Mouse (Mus musculus) embryonic facial prominence, embryonic 13.5 days (tissue): ENCODE results near the gene Nanos2. TPM values are rescaled to one million over a fixed set of nuclear protein-coding genes. Genes with fewer than 3 reads are reported as not detected.

Source experiments
- ATAC-seq: fragments of 200-750 bp; cut with Nextera tagmentation; 2 replicates; pipeline ENCODE4 v1.8.0; 2017; ENCODE audit warnings: low read depth; ENCODE audit not compliant: insufficient number of reproducible peaks, insufficient read depth, low FRiP score, low TSS enrichment
- H3K27ac ChIP-seq: fragments of 300-500 bp; sonication (generic); 2 replicates; pipeline ENCODE4 v1.5.1; 2015; ENCODE audit warnings: moderate library complexity, mild to moderate bottlenecking, inconsistent platforms
- H3K27me3 ChIP-seq: fragments of 300-500 bp; sonication (generic); 2 replicates; pipeline ENCODE4 v1.6.1; 2015; ENCODE audit warnings: mild to moderate bottlenecking, inconsistent platforms
- H3K36me3 ChIP-seq: fragments of 300-500 bp; sonication (generic); 2 replicates; pipeline ENCODE4 v1.6.1; 2015; ENCODE audit warnings: mild to moderate bottlenecking, inconsistent platforms
- H3K4me1 ChIP-seq: fragments of 300-500 bp; sonication (generic); 2 replicates; pipeline ENCODE4 v1.6.1; 2015; ENCODE audit warnings: inconsistent platforms
- H3K4me2 ChIP-seq: fragments of 300-500 bp; sonication (generic); 2 replicates; pipeline ENCODE4 v1.6.1; 2015; ENCODE audit warnings: moderate library complexity, mild to moderate bottlenecking, inconsistent platforms
- H3K4me3 ChIP-seq: fragments of 300-500 bp; sonication (generic); 2 replicates; pipeline ENCODE4 v1.5.1; 2015; ENCODE audit warnings: mild to moderate bottlenecking, inconsistent platforms
- H3K9ac ChIP-seq: fragments of 300-500 bp; sonication (generic); 2 replicates; pipeline ENCODE4 v1.6.1; 2015; ENCODE audit warnings: mild to moderate bottlenecking, inconsistent platforms
- H3K9me3 ChIP-seq: fragments of 300-500 bp; sonication (generic); 2 replicates; pipeline ENCODE4 v1.6.1; 2016; ENCODE audit warnings: inconsistent platforms
- WGBS: fragments of 180-500 bp; shearing (Covaris S2); methylation state at CpG from one replicate; pipeline ENCODE4 v1.1.7; 2015; ENCODE audit warnings: mixed read lengths; 5-methylcytosine and 5-hydroxymethylcytosine counted together
- polyA plus RNA-seq: library from polyadenylated mRNA; unstranded; fragments of >200 nt; fragmentation: Nextera tagmentation; extraction: Ambion mirVana; gene quantifications from 2 replicates; pipeline ENCODE4 v1.2.1, GENCODE M21; 2015

Nanos2 gene
- polyA plus RNA-seq, 1 experiment from 2014 or later: not detected

- Histone ChIP-seq H3K9ac (peak overlapping the region; percentile 97), H3K9me3 (no peaks in the 10 kb centered on the region), H3K4me2 (peak overlapping the region; percentile 99), H3K27ac (no peak overlapping the region), H3K27me3 (no peaks in the 10 kb centered on the region), H3K4me1 (peaks cover 49% of the 10 kb centered on the region), H3K4me3 (peak overlapping the region; percentile 88), H3K36me3 (peaks cover 32% of the 10 kb centered on the region)
- no peak for ATAC-seq
- WGBS: 79% methylated on average over 34 of the region's 34 CpGs
Measured at GRCm38 (mm10) chr7:19005417-19006121, 18.4 kb downstream of the Nanos2 start.

- Histone ChIP-seq H3K4me2 (peak overlapping the region; percentile 99), H3K4me1 (peaks cover 44% of the 10 kb centered on the region), H3K27ac (no peak overlapping the region), H3K27me3 (no peaks in the 10 kb centered on the region), H3K9ac (no peak overlapping the region), H3K4me3 (peak overlapping the region; percentile 88), H3K36me3 (peaks cover 30% of the 10 kb centered on the region), H3K9me3 (no peaks in the 10 kb centered on the region)
- no peak for ATAC-seq
- WGBS: 7% methylated on average over 12 of the region's 12 CpGs
Measured at GRCm38 (mm10) chr7:19006476-19006875, 19.3 kb downstream of the Nanos2 start.

- H3K27ac ChIP-seq: no peak overlapping the region
- peaks cover 30% of the 10 kb centered on the region for H3K36me3 ChIP-seq
- H3K4me3 ChIP-seq: no peak overlapping the region; the same call in 1 of the 2 replicates
- ATAC-seq: no peak
- no peak overlapping the region for H3K9ac ChIP-seq
- H3K4me2 ChIP-seq: peak overlapping the region; percentile 99; the same call in 1 of the 2 replicates
- WGBS: 82% methylated on average over 13 of the region's 13 CpGs
- no peaks in the 10 kb centered on the region for H3K27me3 ChIP-seq
- no peaks in the 10 kb centered on the region for H3K9me3 ChIP-seq
- peaks cover 44% of the 10 kb centered on the region for H3K4me1 ChIP-seq
Measured at GRCm38 (mm10) chr7:19007026-19007977, 20.1 kb downstream of the Nanos2 start.

DNA sequence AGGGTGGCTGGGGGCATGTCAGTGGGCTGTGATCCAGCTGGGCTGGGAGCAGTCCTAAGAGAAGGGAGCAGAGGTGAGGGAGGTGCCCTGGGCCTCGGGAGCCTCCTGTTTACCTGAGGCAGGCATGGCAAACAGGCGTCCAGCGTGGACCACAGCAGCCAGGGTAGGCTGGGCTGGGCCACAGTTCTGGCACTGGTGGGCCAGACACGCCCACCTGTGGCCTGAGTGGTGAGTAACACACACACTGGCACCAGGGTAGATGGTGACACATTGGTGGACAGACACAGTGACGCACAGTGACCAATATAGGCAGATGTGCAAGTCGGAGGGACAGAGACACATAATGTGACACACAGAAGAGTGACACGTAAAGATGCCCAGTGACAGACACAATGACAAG, 23.4 kb downstream of the Nanos2 start:
- 72% methylated on average over 7 of the region's 7 CpGs for WGBS
- H3K27ac ChIP-seq: no peak overlapping the region
- peaks cover 32% of the 10 kb centered on the region for H3K4me1 ChIP-seq
- no peak for ATAC-seq
- no peak overlapping the region for H3K4me3 ChIP-seq
- H3K27me3 ChIP-seq: no peaks in the 10 kb centered on the region
- H3K9ac ChIP-seq: no peak overlapping the region
- H3K4me2 ChIP-seq: no peak overlapping the region
- peaks cover 23% of the 10 kb centered on the region for H3K36me3 ChIP-seq
- H3K9me3 ChIP-seq: no peaks in the 10 kb centered on the region

- Histone ChIP-seq H3K27ac (peak overlapping the region; percentile 73), H3K27me3 (no peaks in the 10 kb centered on the region), H3K4me2 (peak overlapping the region; percentile 69), H3K9ac (peak overlapping the region; percentile 75), H3K36me3 (peaks cover 11% of the 10 kb centered on the region), H3K4me1 (peaks cover 18% of the 10 kb centered on the region), H3K4me3 (peak overlapping the region; percentile 43), H3K9me3 (no peaks in the 10 kb centered on the region)
- 1% methylated on average over 31 of the region's 31 CpGs for WGBS
- peak; percentile 2; the same call in 1 of the 2 replicates for ATAC-seq
Measured at GRCm38 (mm10) chr7:19012025-19012621, 24.9 kb downstream of the Nanos2 start.

GRCm38 (mm10) chr7:19012882-19013281, 25.7 kb downstream of the Nanos2 start:
- ATAC-seq: no peak
- Histone ChIP-seq H3K9me3 (no peaks in the 10 kb centered on the region), H3K4me3 (no peak overlapping the region), H3K4me1 (peaks cover 12% of the 10 kb centered on the region; the same call in 1 of the 2 replicates), H3K36me3 (peaks cover 3% of the 10 kb centered on the region; the same call in 1 of the 2 replicates), H3K9ac (no peak overlapping the region; the same call in 1 of the 2 replicates), H3K4me2 (peak overlapping the region; percentile 69; the same call in 1 of the 2 replicates), H3K27me3 (no peaks in the 10 kb centered on the region), H3K27ac (0 out of 2 replicates have a peak overlapping the region, but pooled peaks have one; percentile 73)
- 55% methylated on average over 2 of the region's 2 CpGs for WGBS

GRCm38 (mm10) chr7:19014452-19014851, 27.3 kb downstream of the Nanos2 start:
- WGBS: 70% methylated on average over 15 of the region's 15 CpGs
- no peaks in the 10 kb centered on the region for H3K9me3 ChIP-seq
- no peak overlapping the region for H3K4me3 ChIP-seq
- H3K27me3 ChIP-seq: no peaks in the 10 kb centered on the region
- ATAC-seq: no peak
- H3K27ac ChIP-seq: no peak overlapping the region
- H3K4me1 ChIP-seq: peaks cover 12% of the 10 kb centered on the region; the same call in 1 of the 2 replicates
- no peak overlapping the region for H3K4me2 ChIP-seq
- H3K9ac ChIP-seq: no peak overlapping the region
- H3K36me3 ChIP-seq: no peaks in the 10 kb centered on the region

DNA sequence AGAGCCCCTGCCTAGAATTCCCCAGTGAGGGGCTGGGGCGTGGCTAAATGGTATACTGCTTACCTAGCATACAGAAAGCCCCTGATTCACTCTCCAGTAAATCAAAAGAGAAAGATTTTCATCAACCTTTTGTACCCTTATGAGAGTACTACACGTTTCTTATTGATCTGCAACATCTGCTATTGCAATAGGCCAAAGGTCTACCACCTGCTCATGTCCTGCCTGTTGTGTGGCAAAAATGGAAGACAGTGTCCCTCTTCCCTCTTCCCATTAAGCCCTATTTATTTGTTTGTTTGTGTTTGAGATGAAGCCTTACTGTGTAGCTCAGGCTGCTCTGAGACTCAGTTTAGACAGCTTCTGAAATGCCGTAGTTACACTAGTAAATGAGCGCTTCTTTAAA, 28.8 kb downstream of the Nanos2 start:
- no peak for ATAC-seq
- Histone ChIP-seq H3K27ac (no peak overlapping the region), H3K9ac (no peak overlapping the region), H3K4me2 (no peak overlapping the region), H3K4me1 (peaks cover 12% of the 10 kb centered on the region; the same call in 1 of the 2 replicates), H3K36me3 (no peaks in the 10 kb centered on the region), H3K9me3 (no peaks in the 10 kb centered on the region), H3K27me3 (peaks cover 16% of the 10 kb centered on the region), H3K4me3 (no peak overlapping the region)
- WGBS: 88% methylated on average over 4 of the region's 4 CpGs

- 89% methylated on average over 7 of the region's 7 CpGs for WGBS
- H3K36me3 ChIP-seq: no peaks in the 10 kb centered on the region
Measured at GRCm38 (mm10) chr7:19017909-19018308, 30.7 kb downstream of the Nanos2 start.

DNA sequence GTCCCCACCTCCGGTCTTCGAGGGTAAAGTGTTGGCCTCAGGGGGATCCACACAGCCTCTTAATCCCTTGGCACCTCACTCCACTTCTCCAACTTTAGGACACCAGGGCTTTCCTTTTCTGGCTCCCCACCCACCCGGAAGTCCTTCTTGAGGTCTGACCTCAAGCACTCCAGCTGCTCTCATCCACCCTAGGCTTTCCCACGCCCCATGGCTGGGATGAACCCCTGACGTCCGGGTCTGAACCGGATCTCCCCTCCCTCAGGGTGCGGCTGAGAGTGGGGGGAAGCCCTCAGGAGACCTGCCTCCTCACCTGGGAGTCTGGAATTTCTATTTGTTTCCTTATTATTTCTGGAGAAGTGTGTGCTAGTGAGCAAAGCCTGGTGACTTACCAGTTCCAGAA, 33.8 kb downstream of the Nanos2 start:
- 16% methylated on average over 8 of the region's 8 CpGs for WGBS
- H3K36me3 ChIP-seq: no peaks in the 10 kb centered on the region
- H3K27ac ChIP-seq: no peak overlapping the region
- peaks cover 19% of the 10 kb centered on the region for H3K4me1 ChIP-seq
- H3K9me3 ChIP-seq: no peaks in the 10 kb centered on the region
- H3K27me3 ChIP-seq: peaks cover 44% of the 10 kb centered on the region
- no peak overlapping the region for H3K9ac ChIP-seq
- no peak for ATAC-seq
- H3K4me3 ChIP-seq: no peak overlapping the region
- no peak overlapping the region for H3K4me2 ChIP-seq

More at GRCm38 (mm10) chr7:19017909-19018308, 30.7 kb downstream of the Nanos2 start:
- ATAC-seq: no peak
- Histone ChIP-seq H3K27me3 (peaks cover 34% of the 10 kb centered on the region), H3K4me3 (no peak overlapping the region), H3K9ac (no peak overlapping the region), H3K4me2 (no peak overlapping the region), H3K27ac (no peak overlapping the region), H3K9me3 (no peaks in the 10 kb centered on the region), H3K4me1 (no peaks in the 10 kb centered on the region)
